Mouse (Mus musculus) urinary bladder, postnatal 25 days (tissue): ENCODE results near the gene Gna15.
A peak's percentile ranks its signal among the peaks of the same experiment; 100 is the strongest.

Source experiments
- DNase-seq: peaks from one replicate; pipeline ENCODE4 v3.0.0; 2022; ENCODE audit warnings: low spot score

Gene Gna15

GRCm38 (mm10) chr10:81523570-81523969, 455 bp downstream of the Gna15 start:
- DNase-seq, result no peak

- no peak for DNase-seq
Measured at GRCm38 (mm10) chr10:81523142-81523541, 883 bp downstream of the Gna15 start.

GRCm38 (mm10) chr10:81519978-81520365, 4.1 kb downstream of the Gna15 start:
- no peak for DNase-seq

- DNase-seq, result no peak
Measured at GRCm38 (mm10) chr10:81519227-81519977, 4.6 kb downstream of the Gna15 start.

- DNase-seq, result peak; percentile 66
Measured at GRCm38 (mm10) chr10:81518546-81518945, 5.5 kb downstream of the Gna15 start.

GRCm38 (mm10) chr10:81517227-81517626, 6.8 kb downstream of the Gna15 start:
- no peak for DNase-seq

- no peak for DNase-seq
Measured at GRCm38 (mm10) chr10:81513798-81514197, 10.2 kb downstream of the Gna15 start.

- no peak for DNase-seq
Measured at GRCm38 (mm10) chr10:81510246-81510810, 13.7 kb downstream of the Gna15 start.

GRCm38 (mm10) chr10:81507691-81508489, 16.1 kb downstream of the Gna15 start:
- DNase-seq, result no peak

- DNase-seq, result no peak
Measured at GRCm38 (mm10) chr10:81507095-81507494, 16.9 kb downstream of the Gna15 start.

- DNase-seq, result no peak
Measured at GRCm38 (mm10) chr10:81505016-81505664, 18.9 kb downstream of the Gna15 start.

GRCm38 (mm10) chr10:81502658-81503057, 21.4 kb downstream of the Gna15 start:
- DNase-seq, result peak; percentile 94

- no peak for DNase-seq
Measured at GRCm38 (mm10) chr10:81501863-81502262, 22.2 kb downstream of the Gna15 start.

GRCm38 (mm10) chr10:81500032-81500431, 24.0 kb downstream of the Gna15 start, which contains the start of gene S1pr4:
TSS of gene S1pr4 (minus strand) at chr10:81500132.
- DNase-seq, result no peak

- DNase-seq, result no peak
Measured at GRCm38 (mm10) chr10:81499250-81499901, 24.6 kb downstream of the Gna15 start.

GRCm38 (mm10) chr10:81498316-81499249, 25.4 kb downstream of the Gna15 start:
- no peak for DNase-seq

GRCm38 (mm10) chr10:81497401-81498270, 26.4 kb downstream of the Gna15 start:
- no peak for DNase-seq

- DNase-seq, result no peak
Measured at GRCm38 (mm10) chr10:81496969-81497368, 27.1 kb downstream of the Gna15 start.

- DNase-seq, result peak; percentile 95
Measured at GRCm38 (mm10) chr10:81496264-81496901, 27.6 kb downstream of the Gna15 start, which contains the start of gene Ncln. TSS of gene Ncln (minus strand) at chr10:81496392.
